Mouse (Mus musculus) kidney, embryonic 14.5 days (tissue): ENCODE measurements around the gene Hoxa7. TPM values are rescaled to one million over a fixed set of nuclear protein-coding genes. Genes with fewer than 3 reads are reported as not detected.

ENCODE experiments used
- ATAC-seq: fragments of 200-750 bp; cut with Nextera tagmentation; 2 replicates; pipeline ENCODE4 v1.8.0; 2017; ENCODE audit warnings: moderate number of reproducible peaks, mild to moderate bottlenecking, moderate TSS enrichment, moderate library complexity; ENCODE audit not compliant: low FRiP score, low TSS enrichment
- H3K27ac ChIP-seq: fragments of 300-500 bp; sonication (generic); 2 replicates; pipeline ENCODE4 v1.5.1; 2014; ENCODE audit warnings: low read depth, mild to moderate bottlenecking, low read length, moderate library complexity, mixed read lengths
- H3K27me3 ChIP-seq: fragments of 300-500 bp; sonication (generic); 2 replicates; pipeline ENCODE4 v1.6.1; 2014; ENCODE audit warnings: mild to moderate bottlenecking, low read length; ENCODE audit not compliant: control insufficient read depth, insufficient read depth
- H3K36me3 ChIP-seq: fragments of 300-500 bp; sonication (generic); 2 replicates; pipeline ENCODE4 v1.6.1; 2014; ENCODE audit warnings: low read length, mixed read lengths; ENCODE audit not compliant: control insufficient read depth, insufficient read depth
- H3K4me1 ChIP-seq: fragments of 300-500 bp; sonication (generic); 2 replicates; pipeline ENCODE4 v1.6.1; 2014; ENCODE audit warnings: low read length, mixed read lengths; ENCODE audit not compliant: control insufficient read depth, insufficient read depth
- H3K4me2 ChIP-seq: fragments of 300-500 bp; sonication (generic); replicated peaks from 2 replicates; pipeline ENCODE4 v1.6.1; 2014; ENCODE audit warnings: low read depth, mild to moderate bottlenecking, low read length
- H3K4me3 ChIP-seq: fragments of 300-500 bp; sonication (generic); 2 replicates; pipeline ENCODE4 v1.5.1; 2014; ENCODE audit warnings: mild to moderate bottlenecking, low read length
- H3K9ac ChIP-seq: fragments of 300-500 bp; sonication (generic); 2 replicates; pipeline ENCODE4 v1.6.1; 2014; ENCODE audit warnings: low read depth, mild to moderate bottlenecking, low read length, moderate library complexity
- H3K9me3 ChIP-seq: fragments of 300-500 bp; sonication (generic); 2 replicates; pipeline ENCODE4 v1.6.1; 2016; ENCODE audit warnings: low read length; ENCODE audit not compliant: control insufficient read depth
- WGBS: fragments of 180-500 bp; shearing (Covaris S2); extraction: QIAGEN DNeasy Blood & Tissue Kit; methylation state at CpG from one replicate; pipeline ENCODE4 v1.1.7; 2014; 5-methylcytosine and 5-hydroxymethylcytosine counted together
- polyA plus RNA-seq: library from polyadenylated mRNA; unstranded; fragments of >200 nt; fragmentation: Nextera tagmentation; extraction: Ambion mirVana; gene quantifications from 2 replicates; pipeline ENCODE4 v1.2.1, GENCODE M21; 2014

Hoxa7 gene
- polyA plus RNA-seq, 1 experiment from 2014 or later, result 19.1 TPM

DNA sequence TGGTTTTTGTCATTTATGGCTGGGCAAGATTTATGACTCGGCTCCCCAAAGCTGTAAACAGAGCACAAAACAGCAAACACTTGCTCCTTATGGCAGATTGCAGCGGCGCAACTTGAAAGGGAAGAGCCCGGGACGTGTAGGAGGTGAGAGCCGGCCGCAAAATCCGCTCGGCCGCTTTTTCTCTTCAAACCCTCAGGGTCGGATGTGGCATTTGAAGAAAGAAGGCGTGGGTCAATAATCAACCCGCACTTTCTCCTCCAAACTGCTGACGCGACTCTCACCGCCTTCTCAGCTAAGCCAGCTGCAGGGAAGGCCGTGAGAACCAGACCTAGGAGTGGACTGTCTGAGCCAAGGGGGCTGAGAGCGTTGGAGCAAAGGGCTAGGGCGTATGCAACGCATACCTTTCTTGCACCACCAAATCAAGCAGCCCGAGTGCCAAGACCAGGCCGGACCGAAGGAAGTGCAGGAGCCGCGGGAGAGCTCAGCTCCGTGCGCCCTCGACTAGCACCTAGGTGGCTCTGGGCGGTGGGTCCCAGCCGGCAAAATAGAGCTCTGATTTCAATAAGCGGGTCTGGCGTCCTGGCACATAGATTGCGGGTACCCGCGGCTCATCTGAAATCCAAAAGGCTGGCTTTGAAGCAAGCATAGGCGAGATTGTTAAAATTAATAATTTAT, 44.5 kb downstream of the Hoxa7 start, which contains the start of gene 5730596B20Rik:
Gene 5730596B20Rik (plus strand): TSS at position 438 of the 675 bp plus-strand sequence.
- Histone ChIP-seq H3K4me2 (peak within 1 kb of the TSS; percentile 67), H3K9ac (peak within 1 kb of the TSS; percentile 88), H3K27me3 (no peaks in the 10 kb centered on the region), H3K27ac (peak within 1 kb of the TSS; percentile 98), H3K9me3 (no peaks in the 10 kb centered on the region), H3K4me1 (peaks cover 66% of the 10 kb centered on the region), H3K4me3 (peak within 1 kb of the TSS; percentile 71), H3K36me3 (peaks cover 12% of the 10 kb centered on the region; the same call in 1 of the 2 replicates)
- peak; percentile 30 for ATAC-seq
- under 1% methylated on average over 36 of the region's 36 CpGs for WGBS

DNA sequence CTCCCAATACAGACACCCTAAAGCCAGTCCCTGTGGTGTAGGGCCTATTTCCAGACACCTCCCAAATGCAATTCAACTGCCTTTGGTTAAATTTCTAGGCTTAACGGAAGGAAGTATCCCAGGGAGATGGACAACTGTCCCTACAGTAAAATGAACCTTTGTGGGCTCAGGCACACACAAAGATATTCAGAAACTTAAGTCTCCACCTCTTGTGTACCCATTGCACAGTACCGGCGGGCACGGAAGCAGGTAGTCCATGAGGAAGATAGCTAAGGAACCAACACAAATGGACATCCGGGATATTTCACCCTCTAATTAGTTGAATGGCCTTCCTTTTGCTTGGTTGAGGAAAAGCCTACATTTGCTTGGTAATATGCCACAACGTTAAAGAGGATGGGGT, 45.3 kb downstream of the Hoxa7 start:
- Histone ChIP-seq H3K4me3 (peak overlapping the region; percentile 71), H3K4me2 (peak overlapping the region; percentile 67), H3K9me3 (no peaks in the 10 kb centered on the region), H3K36me3 (peaks cover 7% of the 10 kb centered on the region; the same call in 1 of the 2 replicates), H3K9ac (peak overlapping the region; percentile 88), H3K27ac (peak overlapping the region; percentile 98), H3K27me3 (no peaks in the 10 kb centered on the region), H3K4me1 (peaks cover 66% of the 10 kb centered on the region)
- ATAC-seq, result no peak
- 0% methylated on average over 6 of the region's 6 CpGs for WGBS

DNA sequence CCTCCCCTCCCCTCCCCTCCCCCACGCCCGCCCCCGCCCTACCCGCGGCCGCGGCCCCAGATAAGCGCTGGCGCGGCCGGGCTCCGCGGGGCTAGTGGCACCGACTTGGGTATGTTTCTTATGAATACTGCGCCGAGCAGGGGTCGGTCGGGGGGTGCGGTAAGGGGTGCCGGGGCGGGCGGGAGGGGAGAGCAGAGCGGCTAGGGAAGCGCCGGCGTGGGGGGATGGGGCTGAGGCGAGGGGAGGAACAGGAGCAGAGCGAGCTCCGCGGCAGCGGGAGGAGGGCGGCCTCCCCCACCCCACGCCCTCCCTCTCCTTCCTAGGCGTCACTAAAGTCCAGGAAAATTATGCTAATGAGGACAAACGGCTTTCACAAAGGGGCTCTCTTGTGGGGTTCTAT, 45.8 kb downstream of the Hoxa7 start:
- peak overlapping the region; percentile 88 for H3K9ac ChIP-seq
- WGBS, result 2% methylated on average over 21 of the region's 35 CpGs
- H3K4me3 ChIP-seq, result peak overlapping the region; percentile 71
- peak overlapping the region; percentile 67 for H3K4me2 ChIP-seq
- ATAC-seq, result peak; percentile 37
- peak overlapping the region; percentile 98 for H3K27ac ChIP-seq
- H3K27me3 ChIP-seq, result no peaks in the 10 kb centered on the region
- no peaks in the 10 kb centered on the region for H3K9me3 ChIP-seq
- H3K4me1 ChIP-seq, result peaks cover 66% of the 10 kb centered on the region
- peaks cover 6% of the 10 kb centered on the region; the same call in 1 of the 2 replicates for H3K36me3 ChIP-seq

DNA sequence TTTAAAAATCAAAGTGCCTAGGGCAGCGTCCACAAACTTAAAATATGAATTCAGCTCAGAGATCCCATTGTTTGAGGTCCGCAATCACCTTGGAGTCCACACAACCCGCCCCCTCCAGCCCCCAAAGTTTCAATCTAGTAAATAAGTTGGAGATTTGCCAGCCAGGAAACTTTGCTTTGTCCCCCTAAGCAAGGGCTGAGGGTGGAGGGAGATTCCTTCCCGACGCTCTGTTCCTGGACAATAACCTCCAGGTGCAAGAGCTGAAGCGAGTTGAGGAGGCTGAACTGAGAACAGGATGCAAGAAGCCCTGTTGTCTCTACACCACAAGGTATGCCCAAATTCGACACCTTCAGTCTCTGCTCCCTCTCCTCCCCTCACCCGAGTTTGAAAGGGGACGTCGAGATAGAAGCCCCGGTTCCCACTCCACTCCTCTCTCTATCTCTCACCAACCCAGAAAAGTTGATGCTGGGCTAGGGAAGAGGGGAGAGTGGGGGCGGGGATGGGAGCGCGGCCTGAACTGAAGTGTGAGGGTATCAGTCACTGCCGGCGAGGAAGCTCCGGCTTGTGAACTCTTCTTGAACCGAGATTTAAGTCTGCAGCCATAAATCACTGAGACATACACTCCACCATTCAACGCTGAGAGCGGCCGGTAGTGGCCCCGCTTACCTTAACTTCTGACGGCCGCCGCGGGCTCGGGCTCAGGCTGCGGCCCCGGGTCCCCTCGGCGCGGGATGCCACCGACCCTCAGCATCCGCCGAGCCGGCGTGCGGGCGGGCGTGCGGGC, 46.5 kb downstream of the Hoxa7 start:
- H3K4me2 ChIP-seq, result peak overlapping the region; percentile 67
- H3K27ac ChIP-seq, result peak overlapping the region; percentile 98
- WGBS, result 2% methylated on average over 41 of the region's 41 CpGs
- H3K4me3 ChIP-seq, result peak overlapping the region; percentile 71
- H3K9ac ChIP-seq, result peak overlapping the region; percentile 88
- peaks cover 66% of the 10 kb centered on the region for H3K4me1 ChIP-seq
- peaks cover 12% of the 10 kb centered on the region; the same call in 1 of the 2 replicates for H3K36me3 ChIP-seq
- ATAC-seq, result peak; percentile 65
- no peaks in the 10 kb centered on the region for H3K27me3 ChIP-seq
- H3K9me3 ChIP-seq, result no peaks in the 10 kb centered on the region

DNA sequence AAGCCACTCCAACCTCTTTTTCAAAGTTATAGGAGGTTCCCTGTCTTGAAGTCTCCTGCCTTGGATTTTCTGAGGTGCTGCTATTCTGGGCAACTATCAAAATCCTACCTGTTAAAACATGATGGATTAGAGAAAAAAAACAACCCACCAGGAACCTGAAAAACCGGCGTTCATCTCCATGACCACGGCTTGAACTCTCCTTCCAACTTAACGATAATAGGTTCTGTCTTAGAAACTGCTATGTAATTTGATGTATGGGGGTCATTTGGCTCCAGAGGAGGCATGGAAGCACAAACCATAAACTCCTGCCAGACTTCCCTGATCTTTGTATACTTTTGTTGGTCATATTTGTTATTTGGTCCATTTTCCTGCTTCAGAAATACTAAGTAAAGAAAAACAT, 48.0 kb downstream of the Hoxa7 start:
- Histone ChIP-seq H3K4me1 (peaks cover 61% of the 10 kb centered on the region), H3K9ac (no peak overlapping the region; the same call in 1 of the 2 replicates), H3K4me3 (peak overlapping the region; percentile 35), H3K36me3 (peaks cover 15% of the 10 kb centered on the region; the same call in 1 of the 2 replicates), H3K9me3 (no peaks in the 10 kb centered on the region), H3K27ac (peak overlapping the region; percentile 97), H3K27me3 (no peaks in the 10 kb centered on the region), H3K4me2 (peak overlapping the region; percentile 59)
- no peak for ATAC-seq
- WGBS, result 0% methylated on average over 4 of the region's 4 CpGs

DNA sequence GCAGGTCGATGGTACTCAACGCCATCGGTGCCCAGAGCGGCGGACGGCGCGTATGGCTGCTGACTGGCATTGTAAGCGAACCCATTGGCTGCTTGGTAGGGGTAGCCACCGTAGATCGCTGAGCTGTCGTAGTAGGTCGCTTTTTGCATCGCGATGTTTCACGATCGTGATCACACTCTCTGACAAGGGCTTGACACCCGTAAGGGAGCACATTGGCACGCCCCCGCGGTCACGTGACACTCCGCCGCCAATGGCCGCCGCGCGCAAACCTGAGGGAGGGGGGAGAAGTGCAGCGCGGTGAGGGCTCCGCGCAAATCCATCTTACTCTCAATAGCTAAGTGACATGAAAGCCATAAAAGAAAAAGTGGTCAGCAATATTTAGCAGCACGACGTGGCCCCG, 49.2 kb downstream of the Hoxa7 start:
- Histone ChIP-seq H3K9ac (peak overlapping the region; percentile 47), H3K27ac (peak overlapping the region; percentile 97), H3K4me3 (peak overlapping the region; percentile 35), H3K9me3 (no peaks in the 10 kb centered on the region), H3K27me3 (no peaks in the 10 kb centered on the region; the same call in 1 of the 2 replicates), H3K4me1 (peaks cover 68% of the 10 kb centered on the region), H3K36me3 (peaks cover 15% of the 10 kb centered on the region; the same call in 1 of the 2 replicates), H3K4me2 (peak overlapping the region; percentile 59)
- under 1% methylated on average over 35 of the region's 35 CpGs for WGBS
- ATAC-seq, result peak; percentile 59

DNA sequence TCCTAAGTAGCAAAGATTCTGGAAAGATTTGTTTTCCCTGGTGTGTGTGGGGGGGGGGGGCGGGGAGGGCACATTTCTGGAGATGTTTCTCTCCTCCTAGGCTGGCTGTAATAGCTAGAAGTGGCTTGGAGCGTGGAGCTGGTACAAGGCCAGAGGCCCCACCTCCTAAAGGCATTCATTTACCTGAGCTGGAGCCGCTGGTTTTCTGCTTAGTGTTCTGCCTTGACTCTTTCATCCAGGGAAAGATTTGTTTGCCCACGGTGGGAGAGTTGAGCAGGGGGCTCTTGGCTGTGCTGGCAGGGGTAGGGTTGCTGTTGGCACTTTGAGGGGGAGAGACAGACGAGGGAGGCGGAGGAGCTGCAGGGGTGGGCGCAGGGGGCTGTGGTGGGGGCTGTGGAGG, 49.7 kb downstream of the Hoxa7 start:
- peak overlapping the region; percentile 35 for H3K4me3 ChIP-seq
- H3K9ac ChIP-seq, result peak overlapping the region; percentile 47
- peaks cover 72% of the 10 kb centered on the region for H3K4me1 ChIP-seq
- ATAC-seq, result no peak; the same call in 1 of the 2 replicates
- H3K36me3 ChIP-seq, result peaks cover 15% of the 10 kb centered on the region; the same call in 1 of the 2 replicates
- peak overlapping the region; percentile 97 for H3K27ac ChIP-seq
- no peaks in the 10 kb centered on the region for H3K9me3 ChIP-seq
- 12% methylated on average over 7 of the region's 7 CpGs for WGBS
- H3K27me3 ChIP-seq, result no peaks in the 10 kb centered on the region; the same call in 1 of the 2 replicates
- peak overlapping the region; percentile 59 for H3K4me2 ChIP-seq

DNA sequence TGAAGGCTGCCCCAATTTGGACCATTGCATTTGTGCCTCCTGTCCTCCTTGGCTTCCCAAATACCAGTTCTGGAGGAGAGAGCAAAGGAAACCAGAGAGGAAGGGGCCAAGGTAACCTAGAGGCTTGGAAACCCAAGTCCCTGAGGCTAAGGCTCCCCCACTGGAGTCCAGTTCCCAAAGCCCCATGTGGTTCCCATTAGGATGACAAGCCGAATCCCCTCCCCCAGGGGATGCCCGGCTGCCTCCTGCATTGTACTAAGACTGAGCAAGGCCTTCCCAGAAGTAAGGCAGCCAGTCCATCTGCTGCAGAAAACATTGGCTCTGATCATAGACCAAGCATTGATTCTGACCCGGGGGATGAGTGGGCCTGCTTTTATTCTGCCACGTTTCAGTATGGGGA, 50.3 kb downstream of the Hoxa7 start:
- peaks cover 15% of the 10 kb centered on the region; the same call in 1 of the 2 replicates for H3K36me3 ChIP-seq
- H3K9ac ChIP-seq, result 0 out of 2 replicates have a peak overlapping the region, but pooled peaks have one; percentile 44
- ATAC-seq, result no peak
- peaks cover 71% of the 10 kb centered on the region for H3K4me1 ChIP-seq
- peak overlapping the region; percentile 97 for H3K27ac ChIP-seq
- H3K4me3 ChIP-seq, result no peak overlapping the region
- H3K9me3 ChIP-seq, result no peaks in the 10 kb centered on the region
- H3K4me2 ChIP-seq, result 0 out of 2 replicates have a peak overlapping the region, but pooled peaks have one; percentile 15
- 9% methylated on average over 4 of the region's 4 CpGs for WGBS
- no peaks in the 10 kb centered on the region; the same call in 1 of the 2 replicates for H3K27me3 ChIP-seq
